Mouse (Mus musculus) liver, adult 2 months (tissue): Measurements from ENCODE around the gene Gm49337. TPM values are rescaled to one million over a fixed set of nuclear protein-coding genes. Genes with fewer than 3 reads are reported as not detected.

Experiments used
- DNase-seq: peaks from one replicate; pipeline ENCODE4 v3.0.0-alpha.2; 2011; ENCODE audit warnings: low read depth, low spot score; ENCODE audit errors: extremely low read depth
- H3K27ac ChIP-seq: fragments of 200-500 bp; replicated peaks from 2 replicates; pipeline ENCODE4 v1.5.1; 2012; ENCODE audit warnings: low read depth, mild to moderate bottlenecking, control low read depth, inconsistent platforms, low read length; ENCODE audit not compliant: insufficient read depth
- H3K27me3 ChIP-seq: fragments of 200-500 bp; 2 replicates; pipeline ENCODE4 v1.6.1; 2012; ENCODE audit warnings: mild to moderate bottlenecking, moderate library complexity, low read length, inconsistent platforms; ENCODE audit not compliant: control insufficient read depth, insufficient read depth
- H3K36me3 ChIP-seq: fragments of 200-500 bp; 2 replicates; pipeline ENCODE4 v1.6.1; 2012; ENCODE audit warnings: low read length, inconsistent platforms; ENCODE audit not compliant: control insufficient read depth, insufficient read depth
- H3K4me1 ChIP-seq: fragments of 200-500 bp; 2 replicates; pipeline ENCODE4 v1.6.1; 2011; ENCODE audit warnings: low read length; ENCODE audit not compliant: control insufficient read depth, insufficient read depth
- H3K4me3 ChIP-seq: fragments of 200-500 bp; 2 replicates; pipeline ENCODE4 v1.5.1; 2011; ENCODE audit warnings: low read depth, mild to moderate bottlenecking, control low read depth, low read length, moderate library complexity; ENCODE audit not compliant: insufficient read depth
- H3K79me2 ChIP-seq: fragments of 200-500 bp; 2 replicates; pipeline ENCODE4 v1.6.1; 2012; ENCODE audit warnings: inconsistent platforms, mild to moderate bottlenecking, low read length, moderate library complexity; ENCODE audit not compliant: control insufficient read depth, insufficient read depth
- H3K9ac ChIP-seq: fragments of 200-500 bp; 2 replicates; pipeline ENCODE4 v1.6.1; 2012; ENCODE audit warnings: low read depth, mild to moderate bottlenecking, control low read depth, inconsistent platforms, low read length
- CTCF ChIP-seq: fragments of 200-500 bp; IDR thresholded peaks from 2 replicates; pipeline ENCODE4 v1.5.1; 2011; ENCODE audit warnings: low read depth, low read length, control low read depth
- POLR2A ChIP-seq: fragments of 200-500 bp; IDR thresholded peaks from 2 replicates; pipeline ENCODE4 v1.6.1; 2011; ENCODE audit warnings: low read length, control low read depth; ENCODE audit not compliant: insufficient read depth; ENCODE audit errors: extremely low read depth
- WGBS: fragments of 180-500 bp; shearing (Covaris S2); methylation state at CpG from one replicate; pipeline ENCODE4 v1.1.7; 2018; 5-methylcytosine and 5-hydroxymethylcytosine counted together
- polyA plus RNA-seq: library from polyadenylated mRNA; depleted of rRNA; stranded (reverse); fragments of >200 nt; gene quantifications from 2 replicates; pipeline ENCODE4 v1.2.3, GENCODE M21; 2012
- total RNA-seq: library from RNA; depleted of rRNA; stranded (reverse); fragments of >200 nt; gene quantifications from 2 replicates; pipeline ENCODE4 v1.2.3, GENCODE M21; 2014

Gm49337 gene
- total and polyA plus RNA-seq, 2 experiments: not detected

DNA sequence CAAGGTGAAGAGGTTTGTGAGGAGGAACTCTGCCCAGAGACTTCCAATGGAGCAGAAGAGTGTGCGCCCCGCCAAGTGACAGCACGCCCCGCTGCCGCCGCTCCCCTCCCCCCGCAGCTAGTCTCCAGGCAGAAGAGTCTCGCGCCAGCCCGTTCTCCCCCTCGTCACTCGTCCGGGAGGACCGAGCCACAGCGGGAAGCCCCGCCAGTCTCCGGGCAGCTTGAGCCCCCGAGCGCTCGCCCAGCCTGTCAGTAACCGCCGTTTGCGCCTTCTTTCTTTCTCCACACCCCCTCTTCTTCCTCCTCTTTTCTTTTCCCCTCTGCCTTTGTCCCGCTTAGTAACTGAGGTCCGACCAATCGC, 47.6 kb downstream of the Gm49337 start:
- H3K27me3 ChIP-seq: no peaks in the 10 kb centered on the region
- DNase-seq: no peak
- peak overlapping the region; percentile 68 for H3K27ac ChIP-seq
- H3K79me2 ChIP-seq: no peaks in the 10 kb centered on the region
- H3K9ac ChIP-seq: peak overlapping the region; percentile 78
- H3K4me3 ChIP-seq: peak overlapping the region; percentile 93
- 1% methylated on average over 26 of the region's 26 CpGs for WGBS
- peaks cover 2% of the 10 kb centered on the region; the same call in 1 of the 2 replicates for H3K4me1 ChIP-seq
- no peak for TF ChIP-seq CTCF
- no peaks in the 10 kb centered on the region for H3K36me3 ChIP-seq

GRCm38 (mm10) chr4:116221140-116221851, 48.1 kb downstream of the Gm49337 start, which contains the start of gene Pik3r3:
Gene Pik3r3, plus strand, starts transcription at chr4:116221618.
- under 1% methylated on average over 52 of the region's 53 CpGs for WGBS
- Histone ChIP-seq H3K79me2 (no peaks in the 10 kb centered on the region), H3K4me1 (peaks cover 2% of the 10 kb centered on the region; the same call in 1 of the 2 replicates), H3K27ac (peak within 1 kb of the TSS; percentile 94), H3K9ac (peak within 1 kb of the TSS; percentile 88), H3K36me3 (no peaks in the 10 kb centered on the region), H3K27me3 (no peaks in the 10 kb centered on the region), H3K4me3 (peak within 1 kb of the TSS; percentile 93)
- peak; percentile 87 for DNase-seq
- no peak for TF ChIP-seq CTCF
- peak; percentile 96 for TF ChIP-seq POLR2A

- peak overlapping the region; percentile 88 for H3K9ac ChIP-seq
- H3K4me3 ChIP-seq: peak overlapping the region; percentile 81
- no peaks in the 10 kb centered on the region for H3K36me3 ChIP-seq
- peaks cover 2% of the 10 kb centered on the region; the same call in 1 of the 2 replicates for H3K4me1 ChIP-seq
- H3K27ac ChIP-seq: peak overlapping the region; percentile 77; the same call in 1 of the 2 replicates
- DNase-seq: peak; percentile 18
- H3K79me2 ChIP-seq: no peaks in the 10 kb centered on the region
- TF ChIP-seq POLR2A: no peak
- no peak for TF ChIP-seq CTCF
- 4% methylated on average over 23 of the region's 23 CpGs for WGBS
- H3K27me3 ChIP-seq: no peaks in the 10 kb centered on the region
These were observed 49.0 kb downstream of the Gm49337 start for GRCm38 (mm10) chr4:116221996-116222842.

DNA sequence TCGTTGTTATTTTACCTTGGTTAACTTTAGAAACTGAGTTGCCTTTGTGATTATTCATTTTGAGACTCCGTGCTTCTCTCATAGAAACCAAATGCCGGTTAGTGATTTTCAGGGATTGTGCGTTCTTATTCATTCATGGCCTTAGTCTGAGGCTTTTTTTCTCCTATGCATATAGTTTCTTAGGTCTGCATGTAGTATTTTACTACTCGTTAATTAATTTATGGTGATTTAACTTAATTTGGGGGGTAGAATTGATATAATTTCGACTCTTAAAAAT, 49.6 kb downstream of the Gm49337 start:
- Histone ChIP-seq H3K27ac (no peak overlapping the region), H3K9ac (no peak overlapping the region), H3K27me3 (no peaks in the 10 kb centered on the region), H3K36me3 (no peaks in the 10 kb centered on the region), H3K4me1 (peaks cover 2% of the 10 kb centered on the region; the same call in 1 of the 2 replicates), H3K79me2 (no peaks in the 10 kb centered on the region), H3K4me3 (peak overlapping the region; percentile 23; the same call in 1 of the 2 replicates)
- 38% methylated on average over 6 of the region's 6 CpGs for WGBS
- DNase-seq: peak; percentile 3
- TF ChIP-seq POLR2A: no peak
- TF ChIP-seq CTCF: no peak

- Histone ChIP-seq H3K9ac (no peak overlapping the region), H3K4me1 (no peaks in the 10 kb centered on the region), H3K27ac (no peak overlapping the region), H3K4me3 (no peak overlapping the region), H3K27me3 (no peaks in the 10 kb centered on the region), H3K79me2 (no peaks in the 10 kb centered on the region), H3K36me3 (no peaks in the 10 kb centered on the region)
- WGBS: 87% methylated on average over 3 of the region's 3 CpGs
- no peak for DNase-seq
- TF ChIP-seq POLR2A (no peak), CTCF (no peak)
These were observed 70.2 kb downstream of the Gm49337 start for GRCm38 (mm10) chr4:116243377-116243776.
